Mouse (Mus musculus) liver, embryonic 14 days (tissue): Measurements from ENCODE around the gene Ptprt. TPM values are rescaled to one million over a fixed set of nuclear protein-coding genes. Genes with fewer than 3 reads are reported as not detected.

Experiments used
- polyA plus RNA-seq: library from polyadenylated mRNA; depleted of rRNA; stranded (reverse); fragments of >200 nt; gene quantifications from 2 replicates; pipeline ENCODE4 v1.2.3, GENCODE M21; 2012; rRNA removed

Ptprt gene
- polyA plus RNA-seq: 0.02 and 0.08 TPM in 2 replicates

GRCm38 (mm10) chr2:162660941-162661386 lies at the start of gene Ptprt:
Ptprt (minus strand) TSS chr2:162661147.

